Comparison of ENCODE assay signal across 9 mouse cellular contexts in genomic region chr6:129423734-129424072, GRCm38 (mm10). TPM values are rescaled to one million over a fixed set of nuclear protein-coding genes. Genes with fewer than 3 reads are reported as not detected.
DNase-seq lines count a peak whose midpoint lies in the region; ATAC-seq and TF ChIP-seq lines count a peak whose summit lies in the region.
"Had no signal": no experiment of that assay in that cellular context is flagged by ENCODE, and none has a peak within 500 bp of the region (broad histone marks: within the 10 kb centered on the region; RNA-seq: fewer than 3 reads in every experiment).

No protein-coding gene starts in this region.

- peak; percentile 87 for ATAC-seq in frontal cortex, adult (ENCODE audit: low TSS enrichment)
- peak; percentile 86 for ATAC-seq in hindbrain, embryonic 12.5 days (ENCODE audit: low FRiP score)
- peak; percentile 49 for ATAC-seq in lung, postnatal 0 days

- WGBS in cerebellum, adult 2 months = 26% methylated on average over 1 of the region's 1 CpGs
- WGBS in hindbrain, embryonic 12.5 days = 12% methylated on average over 1 of the region's 1 CpGs
- 15% methylated on average over 1 of the region's 1 CpGs for whole genome bisulfite sequencing in lung, postnatal 0 days

- H3K4me3 ChIP-seq in MEL (ENCODE audit: control insufficient read depth in 1 of 2, insufficient read depth in 1 of 2, low read depth in 2 of 2, low read length in 2 of 2) = no peak overlapping the region
- no peak overlapping the region for H3K4me3 ChIP-seq in cerebellum, adult 2 months (replicated peaks; ENCODE audit: insufficient read depth, low read depth, low read length)
- H3K4me3 ChIP-seq in hindbrain, embryonic 12.5 days = no peak overlapping the region
- no peak overlapping the region for H3K4me3 ChIP-seq in lung, postnatal 0 days (ENCODE audit: low read depth, low read length)
- H3K4me3 ChIP-seq: myocyte had no signal

- no peak for TF ChIP-seq RAD21 in MEL (IDR thresholded peaks at IDR 0.05; ENCODE audit: low read depth, low read length)

- peaks cover 0 to 6% of the 10 kb centered on the region in 2 experiments; a peak in 2 of 4 replicates for H3K27me3 ChIP-seq in MEL (ENCODE audit: control insufficient read depth in 1 of 2, insufficient read depth in 2 of 2, low read length in 2 of 2)
- no peaks in the 10 kb centered on the region for H3K27me3 ChIP-seq in cerebellum, adult 2 months (ENCODE audit: control insufficient read depth, insufficient read depth, low read length)
- H3K27me3 ChIP-seq in hindbrain, embryonic 12.5 days = no peaks in the 10 kb centered on the region
- H3K27me3 ChIP-seq in lung, postnatal 0 days (replicated peaks; ENCODE audit: insufficient read depth, low read length) = no peaks in the 10 kb centered on the region

- no peaks in the 10 kb centered on the region; a peak in 1 of 4 replicates for H3K36me3 ChIP-seq in MEL (ENCODE audit: control insufficient read depth in 1 of 2, insufficient read depth in 2 of 2, low read length in 2 of 2)
- no peaks in the 10 kb centered on the region for H3K36me3 ChIP-seq in hindbrain, embryonic 12.5 days
- H3K36me3 ChIP-seq in lung, postnatal 0 days (ENCODE audit: insufficient read depth, low read length) = no peaks in the 10 kb centered on the region

- no peak overlapping the region for H3K9ac ChIP-seq in MEL (ENCODE audit: control insufficient read depth, low read depth, low read length, poor library complexity, severe bottlenecking)
- H3K9ac ChIP-seq in hindbrain, embryonic 12.5 days = no peak overlapping the region
- no peak overlapping the region for H3K9ac ChIP-seq in lung, postnatal 0 days (replicated peaks; ENCODE audit: low read depth)

- TF ChIP-seq EP300 in MEL (IDR thresholded peaks at IDR 0.05; ENCODE audit: low read depth in 1 of 2, low read length in 2 of 2) = no peak
- no peak for TF ChIP-seq EP300 in lung, postnatal 0 days (IDR thresholded peaks at IDR 0.05)

- no peak overlapping the region for H3K27ac ChIP-seq in MEL (ENCODE audit: control insufficient read depth, low read depth, low read length)
- H3K27ac ChIP-seq in cerebellum, adult 2 months (ENCODE audit: insufficient read depth, low read length) = no peak overlapping the region
- H3K27ac ChIP-seq in hindbrain, embryonic 12.5 days = no peak overlapping the region
- peak overlapping the region; percentile 3; the same call in 1 of the 2 replicates for H3K27ac ChIP-seq in lung, postnatal 0 days (ENCODE audit: low read length)

- no peaks in the 10 kb centered on the region for H3K9me3 ChIP-seq in MEL (replicated peaks; ENCODE audit: insufficient read depth, low read length)
- H3K9me3 ChIP-seq in hindbrain, embryonic 12.5 days (replicated peaks) = no peaks in the 10 kb centered on the region
- no peaks in the 10 kb centered on the region for H3K9me3 ChIP-seq in lung, postnatal 0 days (ENCODE audit: low read length)

- peaks cover 0 to 3% of the 10 kb centered on the region in 2 experiments; a peak in 1 of 4 replicates for H3K4me1 ChIP-seq in MEL (ENCODE audit: control insufficient read depth in 1 of 2, insufficient read depth in 2 of 2, low read length in 2 of 2)
- no peaks in the 10 kb centered on the region for H3K4me1 ChIP-seq in cerebellum, adult 2 months (ENCODE audit: control insufficient read depth, insufficient read depth, low read length)
- peaks cover 3% of the 10 kb centered on the region for H3K4me1 ChIP-seq in hindbrain, embryonic 12.5 days
- H3K4me1 ChIP-seq in lung, postnatal 0 days (ENCODE audit: insufficient read depth, low read depth, low read length) = no peaks in the 10 kb centered on the region; the same call in 1 of the 2 replicates

- DNase-seq in MEL (ENCODE audit: low read depth, low spot score) = peak; percentile 70
- DNase-seq in cerebellum, adult 2 months = peak; percentile 45 to 61
- peak; percentile 79 to 82 for DNase-seq in layer of hippocampus, postnatal 10 days (ENCODE audit: low spot score in 2 of 2)
- DNase-seq in lung, postnatal 0 days (ENCODE audit: low spot score) = peak; percentile 75
- peak; percentile 34 for DNase-seq in retina, adult 2 months (ENCODE audit: low read depth, low spot score)
- peak; percentile 52 to 67 for DNase-seq in thymus, postnatal 36 days

- no peak for TF ChIP-seq POLR2A in MEL (IDR thresholded peaks at IDR 0.05; ENCODE audit: control insufficient read depth in 1 of 2, insufficient read depth in 1 of 2, low read depth in 1 of 2, low read length in 2 of 2, poor library complexity in 1 of 2)
- no peak for TF ChIP-seq POLR2A in cerebellum, adult 2 months (IDR thresholded peaks at IDR 0.05; ENCODE audit: borderline replicate concordance, insufficient read depth, low read length)

- TF ChIP-seq CTCF in MEL (IDR thresholded peaks at IDR 0.05 in 2 of 3, conservative IDR thresholded peaks at IDR 0.05 in 1 of 3; ENCODE audit: control insufficient read depth in 1 of 3, insufficient read depth in 1 of 3, low read depth in 2 of 3, low read length in 3 of 3, poor library complexity in 1 of 3, severe bottlenecking in 1 of 3) = peak; percentile 66 to 98 (median 75)
- TF ChIP-seq CTCF in cerebellum, adult 2 months (IDR thresholded peaks at IDR 0.05; ENCODE audit: borderline replicate concordance, insufficient read depth, low read depth, low read length) = peak; percentile 72
- peak; percentile 96 for TF ChIP-seq CTCF in lung, postnatal 0 days (IDR thresholded peaks at IDR 0.05)

- H3K4me2 ChIP-seq in hindbrain, embryonic 12.5 days (replicated peaks) = no peak overlapping the region
- no peak overlapping the region for H3K4me2 ChIP-seq in lung, postnatal 0 days (replicated peaks; ENCODE audit: low read depth, low read length)

- H3K79me2 ChIP-seq in MEL (ENCODE audit: control insufficient read depth, insufficient read depth, low read length, poor library complexity) = no peaks in the 10 kb centered on the region

TF ChIP-seq in MEL, 35 proteins besides CTCF, POLR2A, EP300 and RAD21:
- TF ChIP-seq GATA1 (IDR thresholded peaks at IDR 0.05; ENCODE audit: low read depth, low read length) (no peak), ZKSCAN1 (IDR thresholded peaks at IDR 0.05; ENCODE audit: low read depth, low read length) (no peak), USF2 (IDR thresholded peaks at IDR 0.05; ENCODE audit: borderline replicate concordance in 1 of 2, insufficient read depth in 1 of 2, low read depth in 1 of 2, low read length in 2 of 2) (no peak), TBP (IDR thresholded peaks at IDR 0.05; ENCODE audit: low read depth, low read length) (no peak), MAFK (IDR thresholded peaks at IDR 0.05; ENCODE audit: borderline replicate concordance, low read depth, low read length) (no peak), NELFE (IDR thresholded peaks at IDR 0.05; ENCODE audit: low read depth, low read length) (no peak), SIN3A (IDR thresholded peaks at IDR 0.05; ENCODE audit: low read length) (no peak), MEF2A (IDR thresholded peaks at IDR 0.05; ENCODE audit: extremely low read depth, insufficient replicate concordance, low read depth, low read length, poor library complexity, severe bottlenecking) (no peak), ETS1 (IDR thresholded peaks at IDR 0.05; ENCODE audit: low read depth, low read length) (no peak), USF1 (IDR thresholded peaks at IDR 0.05; ENCODE audit: low read depth, low read length) (no peak)

RNA-seq across cellular contexts. Expression of gene Clec9a, which starts 15.0 kb away (rescaled TPM):
- not detected in 2 replicates for total RNA-seq in MEL (2012; rRNA removed)
- not detected for polyA plus RNA-seq in MEL (2012; ENCODE audit: insufficient read depth in 1 of 2, insufficient read length in 2 of 2, low read depth in 1 of 2, low replicate concordance in 2 of 2, missing spikeins in 1 of 2)
- polyA plus RNA-seq in cerebellum, adult 2 months (2012; rRNA removed) = 0.06 TPM in 1 of 2 replicates, not detected in the other
- polyA plus RNA-seq in hindbrain, embryonic 12.5 days (2016; fragmentation: Nextera tagmentation; extraction: Ambion mirVana) = 0.12 and 0.16 TPM in 2 replicates
- total RNA-seq in layer of hippocampus, postnatal 10 days (2021) = not detected
- polyA plus RNA-seq in lung, postnatal 0 days (2015; fragmentation: Nextera tagmentation; extraction: Ambion mirVana) = 2.7 and 3.6 TPM in 2 replicates
- polyA plus RNA-seq: myocyte had no signal

RNA-seq across cellular contexts. Expression of gene Clec1b, which starts 26.6 kb away (rescaled TPM):
- not detected in 2 replicates for total RNA-seq in MEL (2012; rRNA removed)
- not detected for polyA plus RNA-seq in MEL (2012; ENCODE audit: insufficient read depth in 1 of 2, insufficient read length in 2 of 2, low read depth in 1 of 2, low replicate concordance in 2 of 2, missing spikeins in 1 of 2)
- 0.16 and 0.17 TPM in 2 replicates for polyA plus RNA-seq in cerebellum, adult 2 months (2012; rRNA removed)
- 4.8 TPM in 2 replicates for polyA plus RNA-seq in hindbrain, embryonic 12.5 days (2016; fragmentation: Nextera tagmentation; extraction: Ambion mirVana)
- total RNA-seq in layer of hippocampus, postnatal 10 days (2021) = under 1 TPM; 0.32 to 0.62 TPM
- polyA plus RNA-seq in lung, postnatal 0 days (2015; fragmentation: Nextera tagmentation; extraction: Ambion mirVana) = 7.8 and 8.3 TPM in 2 replicates
- polyA plus RNA-seq: myocyte had no signal

RNA-seq across cellular contexts. Expression of gene Clec1a, which starts 28.1 kb away (rescaled TPM):
- total RNA-seq in MEL (2012; rRNA removed) = not detected in 2 replicates
- not detected for polyA plus RNA-seq in MEL (2012; ENCODE audit: insufficient read depth in 1 of 2, insufficient read length in 2 of 2, low read depth in 1 of 2, low replicate concordance in 2 of 2, missing spikeins in 1 of 2)
- 0.44 and 0.49 TPM in 2 replicates for polyA plus RNA-seq in cerebellum, adult 2 months (2012; rRNA removed)
- polyA plus RNA-seq in hindbrain, embryonic 12.5 days (2016; fragmentation: Nextera tagmentation; extraction: Ambion mirVana) = 0.98 and 1.2 TPM in 2 replicates
- total RNA-seq in layer of hippocampus, postnatal 10 days (2021) = 1 to 10 TPM; 3.1 to 3.3 TPM
- polyA plus RNA-seq in lung, postnatal 0 days (2015; fragmentation: Nextera tagmentation; extraction: Ambion mirVana) = 111 and 132 TPM in 2 replicates

RNA-seq across cellular contexts. Expression of gene Clec12b, which starts 38.0 kb away (rescaled TPM):
- total RNA-seq in MEL (2012; rRNA removed) = not detected in 2 replicates
- polyA plus RNA-seq in MEL (2012; ENCODE audit: insufficient read depth in 1 of 2, insufficient read length in 2 of 2, low read depth in 1 of 2, low replicate concordance in 2 of 2, missing spikeins in 1 of 2) = not detected
- polyA plus RNA-seq in cerebellum, adult 2 months (2012; rRNA removed) = 0.17 and 0.33 TPM in 2 replicates
- polyA plus RNA-seq in hindbrain, embryonic 12.5 days (2016; fragmentation: Nextera tagmentation; extraction: Ambion mirVana) = 0.17 TPM in 1 of 2 replicates, not detected in the other
- total RNA-seq in layer of hippocampus, postnatal 10 days (2021) = not detected
- 1.2 and 1.5 TPM in 2 replicates for polyA plus RNA-seq in lung, postnatal 0 days (2015; fragmentation: Nextera tagmentation; extraction: Ambion mirVana)
- polyA plus RNA-seq: myocyte had no signal

Comparison
In these comparisons a context has a peak if more than half of its experiments do, and no peak if none do; other contexts are left out.
1. RNA of gene Clec1a, which starts 28.1 kb away (polyA plus RNA-seq): 111 to 132 TPM in lung, postnatal 0 days; 0.98 to 1.2 TPM in hindbrain, embryonic 12.5 days, 0.44 to 0.49 TPM in cerebellum, adult 2 months and not detected in MEL; every median in the first group is over 10 times any median in the second.
2. Peak in every context shown above with its lines, with median percentiles within 50 percentile points of each other: DNase-seq, CTCF ChIP-seq and ATAC-seq.